Mouse (Mus musculus) kidney, adult 2 months (tissue): ENCODE data around the gene Defb47. TPM values are rescaled to one million over a fixed set of nuclear protein-coding genes. Genes with fewer than 3 reads are reported as not detected.

Experiments
- DNase-seq: peaks from one replicate; pipeline ENCODE4 v3.0.0; 2021
- H3K27ac ChIP-seq: fragments of 200-500 bp; 2 replicates; pipeline ENCODE4 v1.5.1; 2012; ENCODE audit warnings: low read depth, low read length, control low read depth, inconsistent platforms; ENCODE audit not compliant: insufficient read depth
- H3K27me3 ChIP-seq: fragments of 200-500 bp; replicated peaks from 2 replicates; pipeline ENCODE4 v1.6.1; 2012; ENCODE audit warnings: mild to moderate bottlenecking, moderate library complexity, low read length, inconsistent platforms; ENCODE audit not compliant: control insufficient read depth, insufficient read depth
- H3K36me3 ChIP-seq: fragments of 200-500 bp; 2 replicates; pipeline ENCODE4 v1.6.1; 2012; ENCODE audit warnings: mild to moderate bottlenecking, moderate library complexity, low read length, inconsistent platforms; ENCODE audit not compliant: control insufficient read depth, insufficient read depth
- H3K4me1 ChIP-seq: fragments of 200-500 bp; 2 replicates; pipeline ENCODE4 v1.6.1; 2011; ENCODE audit warnings: low read length; ENCODE audit not compliant: control insufficient read depth, insufficient read depth
- H3K4me3 ChIP-seq: fragments of 200-500 bp; 2 replicates; pipeline ENCODE4 v1.5.1; 2011; ENCODE audit warnings: mild to moderate bottlenecking, low read depth, low read length, control low read depth; ENCODE audit not compliant: insufficient read depth
- CTCF ChIP-seq: fragments of 200-500 bp; conservative IDR thresholded peaks from 2 replicates; pipeline ENCODE4 v1.5.1; 2011; ENCODE audit warnings: low read depth, mild to moderate bottlenecking, control low read depth, low read length, moderate library complexity, mixed read lengths; ENCODE audit not compliant: insufficient read depth, insufficient read length
- POLR2A ChIP-seq: fragments of 200-500 bp; IDR thresholded peaks from one replicate; pipeline ENCODE4 v1.6.1; 2011; ENCODE audit warnings: low read depth, low read length, control low read depth
- whole genome bisulfite sequencing: fragments of 180-500 bp; shearing (Covaris S2); methylation state at CpG from one replicate; pipeline ENCODE4 v1.1.7; 2018; 5-methylcytosine and 5-hydroxymethylcytosine counted together
- polyA plus RNA-seq: library from polyadenylated mRNA; depleted of rRNA; stranded (reverse); fragments of >200 nt; gene quantifications from 2 replicates; pipeline ENCODE4 v1.2.3, GENCODE M21; 2012; rRNA removed

The Defb47 gene
- polyA plus RNA-seq, 1 experiment = not detected

GRCm38 (mm10) chr14:63020524-63021156 lies 22.8 kb downstream of the Defb47 start:
- H3K4me3 ChIP-seq = no peak overlapping the region
- H3K4me1 ChIP-seq = no peaks in the 10 kb centered on the region
- no peak for DNase-seq
- H3K36me3 ChIP-seq = no peaks in the 10 kb centered on the region
- TF ChIP-seq POLR2A = no peak
- no peak for TF ChIP-seq CTCF
- H3K27ac ChIP-seq = no peak overlapping the region
- no peaks in the 10 kb centered on the region for H3K27me3 ChIP-seq
- 58% methylated on average over 6 of the region's 6 CpGs for WGBS

- no peak within 1 kb of the TSS for H3K27ac ChIP-seq
- 65% methylated on average over 3 of the region's 3 CpGs for WGBS
- H3K27me3 ChIP-seq = no peaks in the 10 kb centered on the region
- no peak within 1 kb of the TSS for H3K4me3 ChIP-seq
- H3K4me1 ChIP-seq = no peaks in the 10 kb centered on the region
- H3K36me3 ChIP-seq = no peaks in the 10 kb centered on the region
- peak; percentile 10 for DNase-seq
- TF ChIP-seq POLR2A (no peak), CTCF (no peak)
These were observed 48.8 kb downstream of the Defb47 start, which contains the start of gene Defb42 for GRCm38 (mm10) chr14:63046691-63047090. TSS of gene Defb42 (plus strand) at chr14:63046991.

- DNase-seq = no peak
- TF ChIP-seq POLR2A (no peak), CTCF (no peak)
- no peaks in the 10 kb centered on the region for H3K4me1 ChIP-seq
- no peaks in the 10 kb centered on the region for H3K27me3 ChIP-seq
- WGBS = 75% methylated on average over 14 of the region's 14 CpGs
- no peaks in the 10 kb centered on the region for H3K36me3 ChIP-seq
- no peak within 1 kb of the TSS for H3K4me3 ChIP-seq
- no peak within 1 kb of the TSS for H3K27ac ChIP-seq
These were observed 52.1 kb downstream of the Defb47 start, which contains the start of gene Defb30 for GRCm38 (mm10) chr14:63049910-63050370. TSS of gene Defb30 (minus strand) at chr14:63049960.

Other genes starting within 250 kb of the Defb47 start
- 3.3 and 4.6 TPM in 2 replicates for gene Ints6, start 236.9 kb upstream of the Defb47 start, polyA plus RNA-seq
- gene Wdfy2, start 160.4 kb upstream of the Defb47 start, polyA plus RNA-seq = 7.7 and 8.3 TPM in 2 replicates
- gene Defb48, start 13.6 kb upstream of the Defb47 start, polyA plus RNA-seq = not detected in 2 replicates
- gene Defb43, start 13.7 kb downstream of the Defb47 start, polyA plus RNA-seq = not detected in 2 replicates
- gene Defb42, start 48.9 kb downstream of the Defb47 start, polyA plus RNA-seq = 4.7 and 5.7 TPM in 2 replicates
- not detected in 2 replicates for gene Defb30, start 51.9 kb downstream of the Defb47 start, polyA plus RNA-seq